Mouse (Mus musculus) intestine, embryonic 15.5 days (tissue): ENCODE results near the gene Coa7. TPM values are rescaled to one million over a fixed set of nuclear protein-coding genes. Genes with fewer than 3 reads are reported as not detected.

Experiments used
- ATAC-seq: fragments of 200-750 bp; cut with Nextera tagmentation; 2 replicates; pipeline ENCODE4 v1.8.0; 2017; ENCODE audit warnings: moderate TSS enrichment, moderate library complexity
- H3K27ac ChIP-seq: fragments of 300-500 bp; sonication (generic); 2 replicates; pipeline ENCODE4 v1.5.1; 2015; ENCODE audit warnings: mild to moderate bottlenecking, inconsistent platforms
- H3K27me3 ChIP-seq: fragments of 300-500 bp; sonication (generic); replicated peaks from 2 replicates; pipeline ENCODE4 v1.6.1; 2015; ENCODE audit warnings: inconsistent platforms
- H3K36me3 ChIP-seq: fragments of 300-500 bp; sonication (generic); 2 replicates; pipeline ENCODE4 v1.6.1; 2015; ENCODE audit warnings: inconsistent platforms
- H3K4me1 ChIP-seq: fragments of 300-500 bp; sonication (generic); replicated peaks from 2 replicates; pipeline ENCODE4 v1.6.1; 2015; ENCODE audit warnings: inconsistent platforms
- H3K4me2 ChIP-seq: fragments of 300-500 bp; sonication (generic); replicated peaks from 2 replicates; pipeline ENCODE4 v1.6.1; 2015; ENCODE audit warnings: mild to moderate bottlenecking, inconsistent platforms
- H3K4me3 ChIP-seq: fragments of 300-500 bp; sonication (generic); replicated peaks from 2 replicates; pipeline ENCODE4 v1.5.1; 2015; ENCODE audit warnings: inconsistent platforms
- H3K9ac ChIP-seq: fragments of 300-500 bp; sonication (generic); 2 replicates; pipeline ENCODE4 v1.6.1; 2015; ENCODE audit warnings: inconsistent platforms
- H3K9me3 ChIP-seq: fragments of 300-500 bp; sonication (generic); 2 replicates; pipeline ENCODE4 v1.6.1; 2016; ENCODE audit warnings: inconsistent platforms
- WGBS: fragments of 180-500 bp; shearing (Covaris S2); methylation state at CpG from one replicate; pipeline ENCODE4 v1.1.7; 2015; 5-methylcytosine and 5-hydroxymethylcytosine counted together
- polyA plus RNA-seq: library from polyadenylated mRNA; unstranded; fragments of >200 nt; fragmentation: Nextera tagmentation; extraction: Ambion mirVana; gene quantifications from 2 replicates; pipeline ENCODE4 v1.2.1, GENCODE M21; 2015

Gene Coa7
- polyA plus RNA-seq, 1 experiment from 2014 or later: 65.3 TPM

GRCm38 (mm10) chr4:108323588-108323987, 4.4 kb upstream of the Coa7 start:
- Histone ChIP-seq H3K4me1 (0 out of 2 replicates have a peak, but pooled peaks cover 2% of the 10 kb centered on the region), H3K36me3 (no peaks in the 10 kb centered on the region), H3K27me3 (no peaks in the 10 kb centered on the region), H3K4me2 (no peak overlapping the region), H3K9me3 (no peaks in the 10 kb centered on the region), H3K27ac (no peak overlapping the region), H3K4me3 (no peak overlapping the region), H3K9ac (no peak overlapping the region)
- ATAC-seq: no peak
- WGBS: 79% methylated on average over 5 of the region's 5 CpGs

- ATAC-seq: peak; percentile 16; the same call in 1 of the 2 replicates
These were observed 815 bp upstream of the Coa7 start for GRCm38 (mm10) chr4:108327071-108327579.

DNA sequence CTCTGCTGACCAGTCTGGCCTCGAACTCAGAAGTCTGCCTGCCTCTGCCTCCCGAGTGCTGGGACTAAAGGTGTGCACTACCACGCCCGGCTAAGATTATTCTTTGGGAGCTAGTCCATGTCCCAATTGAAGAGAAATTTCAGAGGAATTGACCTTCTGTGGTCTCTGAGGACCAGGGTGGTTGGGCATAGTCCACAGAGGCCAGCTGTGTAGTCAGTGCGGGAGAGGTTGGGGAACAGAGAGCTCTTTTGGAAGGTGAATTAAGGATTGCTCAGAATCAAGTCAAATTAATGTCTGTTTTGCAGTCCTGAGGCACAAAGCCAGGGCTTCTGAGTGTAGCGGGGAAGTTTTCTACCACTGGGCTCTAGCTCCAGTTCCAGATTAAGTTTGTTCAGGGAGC, 1.9 kb downstream of the Coa7 start:
- no peak for ATAC-seq
- H3K9ac ChIP-seq: no peak overlapping the region
- no peaks in the 10 kb centered on the region for H3K27me3 ChIP-seq
- H3K4me3 ChIP-seq: no peak overlapping the region
- no peak overlapping the region for H3K27ac ChIP-seq
- H3K9me3 ChIP-seq: no peaks in the 10 kb centered on the region
- H3K4me1 ChIP-seq: 0 out of 2 replicates have a peak, but pooled peaks cover 5% of the 10 kb centered on the region
- 91% methylated on average over 6 of the region's 6 CpGs for WGBS
- H3K4me2 ChIP-seq: no peak overlapping the region
- H3K36me3 ChIP-seq: no peaks in the 10 kb centered on the region

More at GRCm38 (mm10) chr4:108327071-108327579, 815 bp upstream of the Coa7 start:
- Histone ChIP-seq H3K27ac (peak overlapping the region; percentile 85), H3K4me2 (peak overlapping the region; percentile 58), H3K4me3 (peak overlapping the region; percentile 58), H3K9me3 (no peaks in the 10 kb centered on the region), H3K9ac (peak overlapping the region; percentile 45; the same call in 1 of the 2 replicates), H3K27me3 (no peaks in the 10 kb centered on the region), H3K4me1 (0 out of 2 replicates have a peak, but pooled peaks cover 5% of the 10 kb centered on the region), H3K36me3 (no peaks in the 10 kb centered on the region)
- 38% methylated on average over 6 of the region's 6 CpGs for WGBS

DNA sequence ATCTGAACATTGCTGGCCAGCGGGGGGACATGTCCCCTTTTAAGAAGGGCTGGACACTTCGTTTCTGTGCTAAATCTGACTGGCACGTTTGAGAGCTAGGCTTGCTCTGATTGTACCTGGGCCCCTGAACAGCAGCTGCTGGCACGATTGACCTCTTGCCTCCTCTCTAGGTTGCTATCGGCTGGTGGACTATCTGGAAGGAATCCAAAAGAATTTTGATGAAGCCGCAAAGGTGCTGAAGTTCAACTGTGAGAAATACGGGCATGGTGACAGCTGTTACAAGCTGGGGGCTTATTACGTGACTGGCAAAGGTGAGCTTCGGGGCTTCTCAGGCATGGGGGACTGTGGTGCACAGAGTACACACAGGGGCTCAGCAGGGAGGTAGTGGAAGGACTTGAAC, 4.1 kb downstream of the Coa7 start:
- Histone ChIP-seq H3K4me2 (peak overlapping the region; percentile 19; the same call in 1 of the 2 replicates), H3K27ac (peak overlapping the region; percentile 71)
- WGBS: 74% methylated on average over 9 of the region's 9 CpGs

GRCm38 (mm10) chr4:108335413-108335812, 7.5 kb downstream of the Coa7 start:
- Histone ChIP-seq H3K9ac (no peak overlapping the region), H3K27ac (no peak overlapping the region), H3K27me3 (no peaks in the 10 kb centered on the region), H3K4me3 (no peak overlapping the region), H3K9me3 (no peaks in the 10 kb centered on the region), H3K4me2 (no peak overlapping the region), H3K36me3 (peaks cover 19% of the 10 kb centered on the region; the same call in 1 of the 2 replicates), H3K4me1 (0 out of 2 replicates have a peak, but pooled peaks cover 8% of the 10 kb centered on the region)
- ATAC-seq: no peak
- WGBS: 85% methylated on average over 6 of the region's 6 CpGs

More for the DNA sequence above, 4.1 kb downstream of the Coa7 start:
- Histone ChIP-seq H3K4me1 (0 out of 2 replicates have a peak, but pooled peaks cover 5% of the 10 kb centered on the region), H3K4me3 (no peak overlapping the region), H3K9ac (no peak overlapping the region), H3K36me3 (peaks cover 10% of the 10 kb centered on the region; the same call in 1 of the 2 replicates), H3K9me3 (no peaks in the 10 kb centered on the region), H3K27me3 (no peaks in the 10 kb centered on the region)
- no peak for ATAC-seq

- Histone ChIP-seq H3K4me2 (no peak overlapping the region), H3K27ac (no peak overlapping the region), H3K9ac (no peak overlapping the region), H3K9me3 (no peaks in the 10 kb centered on the region), H3K36me3 (peaks cover 19% of the 10 kb centered on the region; the same call in 1 of the 2 replicates), H3K27me3 (no peaks in the 10 kb centered on the region), H3K4me1 (0 out of 2 replicates have a peak, but pooled peaks cover 8% of the 10 kb centered on the region), H3K4me3 (no peak overlapping the region)
- ATAC-seq: no peak
- WGBS: 69% methylated on average over 2 of the region's 2 CpGs
These were observed 8.8 kb downstream of the Coa7 start for GRCm38 (mm10) chr4:108336765-108337164.

DNA sequence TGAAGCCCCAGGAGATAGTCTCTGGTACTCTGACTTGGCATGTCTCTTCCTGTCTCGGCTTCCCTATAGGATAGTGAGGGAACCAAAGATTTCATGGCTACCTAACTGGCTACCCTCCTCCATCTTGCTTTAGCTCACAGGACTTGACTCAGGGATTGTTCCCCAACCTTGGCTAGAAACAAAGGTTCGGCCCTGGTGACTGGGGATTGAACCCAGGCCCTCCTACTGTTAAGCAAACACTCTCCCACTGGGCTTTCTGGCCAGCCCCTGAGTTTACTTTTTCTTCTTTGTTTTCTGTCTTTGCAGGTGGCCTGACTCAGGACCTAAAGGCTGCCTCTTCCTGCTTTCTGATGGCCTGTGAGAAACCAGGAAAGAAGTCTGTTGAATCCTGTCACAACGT, 9.9 kb downstream of the Coa7 start:
- H3K9me3 ChIP-seq: no peaks in the 10 kb centered on the region
- ATAC-seq: no peak
- no peaks in the 10 kb centered on the region for H3K27me3 ChIP-seq
- 49% methylated on average over 3 of the region's 3 CpGs for WGBS
- H3K9ac ChIP-seq: no peak overlapping the region
- H3K36me3 ChIP-seq: peaks cover 19% of the 10 kb centered on the region; the same call in 1 of the 2 replicates
- H3K4me3 ChIP-seq: no peak overlapping the region
- 0 out of 2 replicates have a peak, but pooled peaks cover 8% of the 10 kb centered on the region for H3K4me1 ChIP-seq
- H3K4me2 ChIP-seq: no peak overlapping the region
- 0 out of 2 replicates have a peak overlapping the region, but pooled peaks have one; percentile 22 for H3K27ac ChIP-seq

DNA sequence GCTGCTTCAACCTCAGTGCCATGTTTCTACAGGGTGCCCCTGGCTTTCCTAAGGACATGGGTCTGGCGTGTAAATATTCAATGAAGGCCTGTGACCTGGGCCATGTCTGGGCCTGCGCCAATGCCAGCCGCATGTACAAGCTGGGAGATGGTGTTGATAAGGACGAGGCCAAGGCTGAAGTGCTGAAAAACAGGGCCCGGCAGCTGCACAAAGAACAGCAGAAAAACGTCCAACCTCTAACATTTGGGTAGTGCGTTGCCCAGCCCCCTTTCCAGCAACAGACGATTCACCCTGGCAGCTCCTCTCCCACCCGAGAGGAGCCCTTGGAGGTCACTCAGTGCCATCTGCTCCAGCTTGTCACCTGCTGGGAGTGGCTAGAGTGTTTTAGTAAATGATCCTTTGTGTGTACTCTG, 10.4 kb downstream of the Coa7 start:
- WGBS: 60% methylated on average over 9 of the region's 9 CpGs

DNA sequence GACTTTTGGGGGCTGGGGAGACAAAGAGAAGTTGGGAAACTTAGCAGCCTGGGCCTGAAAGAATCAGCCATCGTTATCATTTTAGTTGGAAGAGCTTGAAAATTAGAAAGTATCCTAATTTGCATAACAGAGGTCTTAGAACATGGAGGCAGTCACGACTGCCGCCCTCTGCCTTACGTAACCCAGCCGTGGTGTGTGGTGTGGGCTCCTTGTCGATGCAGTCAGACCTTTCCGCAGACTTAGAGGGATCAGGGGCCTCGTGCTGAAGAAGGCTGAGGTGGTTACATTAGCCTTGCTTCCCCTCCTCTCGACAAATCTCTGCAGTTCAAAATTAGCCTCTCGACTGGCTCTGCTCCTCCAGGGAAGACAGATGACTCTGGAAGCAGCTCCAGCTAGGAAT, 10.9 kb downstream of the Coa7 start:
- Histone ChIP-seq H3K9me3 (no peaks in the 10 kb centered on the region), H3K4me2 (no peak overlapping the region), H3K36me3 (peaks cover 19% of the 10 kb centered on the region; the same call in 1 of the 2 replicates), H3K4me3 (no peak overlapping the region), H3K27me3 (no peaks in the 10 kb centered on the region), H3K4me1 (0 out of 2 replicates have a peak, but pooled peaks cover 8% of the 10 kb centered on the region), H3K27ac (no peak overlapping the region; the same call in 1 of the 2 replicates), H3K9ac (no peak overlapping the region)
- peak; percentile 22; the same call in 1 of the 2 replicates for ATAC-seq
- WGBS: 61% methylated on average over 10 of the region's 10 CpGs

More for the DNA sequence above, 10.4 kb downstream of the Coa7 start:
- Histone ChIP-seq H3K9ac (no peak overlapping the region), H3K27ac (peak overlapping the region; percentile 22), H3K4me2 (no peak overlapping the region), H3K4me3 (no peak overlapping the region), H3K36me3 (peaks cover 19% of the 10 kb centered on the region; the same call in 1 of the 2 replicates), H3K9me3 (no peaks in the 10 kb centered on the region), H3K27me3 (no peaks in the 10 kb centered on the region), H3K4me1 (0 out of 2 replicates have a peak, but pooled peaks cover 8% of the 10 kb centered on the region)
- no peak for ATAC-seq

- H3K36me3 ChIP-seq: peaks cover 19% of the 10 kb centered on the region; the same call in 1 of the 2 replicates
- H3K27me3 ChIP-seq: no peaks in the 10 kb centered on the region
- no peak overlapping the region for H3K4me3 ChIP-seq
- H3K4me2 ChIP-seq: no peak overlapping the region
- WGBS: 14% methylated on average over 4 of the region's 4 CpGs
- no peak overlapping the region for H3K27ac ChIP-seq
- peak; percentile 85 for ATAC-seq
- H3K4me1 ChIP-seq: 0 out of 2 replicates have a peak, but pooled peaks cover 9% of the 10 kb centered on the region
- H3K9ac ChIP-seq: no peak overlapping the region
- H3K9me3 ChIP-seq: no peaks in the 10 kb centered on the region
These were observed 11.3 kb downstream of the Coa7 start for GRCm38 (mm10) chr4:108339277-108339690.

- Histone ChIP-seq H3K9ac (no peak overlapping the region), H3K4me3 (no peak overlapping the region), H3K4me1 (peaks cover 27% of the 10 kb centered on the region), H3K4me2 (no peak overlapping the region), H3K27ac (0 out of 2 replicates have a peak overlapping the region, but pooled peaks have one; percentile 38), H3K27me3 (no peaks in the 10 kb centered on the region), H3K9me3 (no peaks in the 10 kb centered on the region), H3K36me3 (no peaks in the 10 kb centered on the region)
- WGBS: 32% methylated on average over 7 of the region's 7 CpGs
- ATAC-seq: no peak
These were observed 16.7 kb downstream of the Coa7 start for GRCm38 (mm10) chr4:108344631-108345083.

GRCm38 (mm10) chr4:108345826-108346225, 17.9 kb downstream of the Coa7 start:
- WGBS: 31% methylated on average over 4 of the region's 5 CpGs
- no peak overlapping the region for H3K4me3 ChIP-seq
- peaks cover 39% of the 10 kb centered on the region for H3K4me1 ChIP-seq
- no peak overlapping the region for H3K9ac ChIP-seq
- no peaks in the 10 kb centered on the region for H3K27me3 ChIP-seq
- no peaks in the 10 kb centered on the region for H3K36me3 ChIP-seq
- H3K9me3 ChIP-seq: no peaks in the 10 kb centered on the region
- ATAC-seq: no peak
- H3K27ac ChIP-seq: peak overlapping the region; percentile 2; the same call in 1 of the 2 replicates
- H3K4me2 ChIP-seq: no peak overlapping the region
